Mouse (Mus musculus) CH12.LX (cell line): ENCODE measurements at regions not wholly inside any gene's neighbourhood (a gene's known extent, or its start where the extent isn't known, plus 50 kb on each side); places are given as distances from the start of the nearest gene placed in this dataset.

Source experiments
- DNase-seq: peaks from one replicate; pipeline ENCODE4 v3.0.0-alpha.2; 2013; ENCODE audit errors: extremely low read depth
- H3K27ac ChIP-seq: 2 replicates; pipeline ENCODE4 v1.5.1; 2012; ENCODE audit warnings: low read depth, mild to moderate bottlenecking, control low read depth, moderate library complexity; ENCODE audit not compliant: insufficient read depth
- H3K27me3 ChIP-seq: replicated peaks from 2 replicates; pipeline ENCODE3; 2012; ENCODE audit warnings: inconsistent platforms
- H3K36me3 ChIP-seq, 2 experiments: replicated peaks in 1 of 2; 2 replicates each; pipeline versions ENCODE3 to v1.6.1; 2012; ENCODE audit warnings: inconsistent platforms in 1 of 2, low read length in 1 of 2, mild to moderate bottlenecking in 1 of 2, mixed read lengths in 1 of 2, moderate library complexity in 1 of 2; ENCODE audit not compliant: control insufficient read depth in 1 of 2, insufficient read depth in 1 of 2
- H3K4me1 ChIP-seq, 2 experiments: 2 replicates each; pipeline ENCODE4 v1.6.1; 2012; ENCODE audit warnings: inconsistent platforms in 1 of 2, moderate library complexity in 1 of 2; ENCODE audit not compliant: insufficient read depth in 2 of 2, control insufficient read depth in 1 of 2
- H3K4me2 ChIP-seq: 2 replicates; pipeline ENCODE4 v1.6.1; 2012; ENCODE audit warnings: low read depth, mild to moderate bottlenecking, control low read depth; ENCODE audit not compliant: poor library complexity, insufficient read depth, severe bottlenecking
- H3K4me3 ChIP-seq, 3 experiments: fragments of 150-350 bp in 1 of 3; sonication (generic) in 1 of 3; replicated peaks in 1 of 3; 2 replicates each; pipeline versions ENCODE3 to v1.5.1; 2011 to 2012; ENCODE audit warnings: low read depth in 2 of 3, low read length in 2 of 3, mild to moderate bottlenecking in 2 of 3, moderate library complexity in 2 of 3, control low read depth in 1 of 3, improper control_type of control experiment in 1 of 3, inconsistent platforms in 1 of 3, mixed read lengths in 1 of 3; ENCODE audit not compliant: poor library complexity in 1 of 3
- H3K79me2 ChIP-seq: replicated peaks from 2 replicates; pipeline ENCODE4 v1.6.1; 2012; ENCODE audit warnings: mild to moderate bottlenecking, moderate library complexity; ENCODE audit not compliant: control insufficient read depth, poor library complexity, insufficient read depth, severe bottlenecking; ENCODE audit errors: extremely low read depth
- H3K9ac ChIP-seq: 2 replicates; pipeline ENCODE4 v1.6.1; 2012; ENCODE audit warnings: low read depth, mild to moderate bottlenecking, control low read depth, moderate library complexity; ENCODE audit not compliant: insufficient read depth
- H3K9me3 ChIP-seq: replicated peaks from 2 replicates; pipeline ENCODE3; 2012; ENCODE audit warnings: low read length, inconsistent platforms, mixed read lengths
- BHLHE40 ChIP-seq: IDR thresholded peaks from 2 replicates; pipeline ENCODE4 v1.6.1; 2011; ENCODE audit warnings: mild to moderate bottlenecking, low read depth, low read length, improper control_type of control experiment
- CHD1 ChIP-seq: IDR thresholded peaks from 2 replicates; pipeline ENCODE4 v1.6.1; 2012; ENCODE audit warnings: low read depth, low read length, improper control_type of control experiment, inconsistent platforms
- CHD2 ChIP-seq: IDR thresholded peaks from 2 replicates; pipeline ENCODE4 v1.6.1; 2011; ENCODE audit warnings: low read length, improper control_type of control experiment
- ELF1 ChIP-seq: IDR thresholded peaks from 2 replicates; pipeline ENCODE4 v1.6.1; 2014; ENCODE audit warnings: low read depth, mild to moderate bottlenecking, inconsistent platforms, low read length, improper control_type of control experiment
- EP300 ChIP-seq: IDR thresholded peaks from 2 replicates; pipeline ENCODE4 v1.6.1; 2011; ENCODE audit warnings: low read length, improper control_type of control experiment
- HCFC1 ChIP-seq: IDR thresholded peaks from 2 replicates; pipeline ENCODE4 v1.6.1; 2012; ENCODE audit warnings: low read depth, mild to moderate bottlenecking, inconsistent platforms, low read length, improper control_type of control experiment
- IRF4 ChIP-seq: IDR thresholded peaks from 2 replicates; pipeline ENCODE4 v1.6.1; 2014; ENCODE audit warnings: low read depth, mild to moderate bottlenecking, inconsistent platforms, low read length, improper control_type of control experiment
- MAFK ChIP-seq: IDR thresholded peaks from 2 replicates; pipeline ENCODE4 v1.6.1; 2011; ENCODE audit warnings: low read length, improper control_type of control experiment; ENCODE audit not compliant: insufficient replicate concordance
- MAX ChIP-seq: IDR thresholded peaks from 2 replicates; pipeline ENCODE4 v1.6.1; 2011; ENCODE audit warnings: low read length, improper control_type of control experiment
- MAZ ChIP-seq: IDR thresholded peaks from 2 replicates; pipeline ENCODE4 v1.6.1; 2012; ENCODE audit warnings: low read depth, mild to moderate bottlenecking, inconsistent platforms, low read length, improper control_type of control experiment, moderate library complexity
- MYC ChIP-seq: IDR thresholded peaks from 2 replicates; pipeline ENCODE4 v1.6.1; 2011; ENCODE audit warnings: low read depth, mild to moderate bottlenecking, improper control_type of control experiment, low read length
- NELFE ChIP-seq: IDR thresholded peaks from 2 replicates; pipeline ENCODE4 v1.6.1; 2011; ENCODE audit warnings: low read depth, low read length, improper control_type of control experiment
- PAX5 ChIP-seq: IDR thresholded peaks from 2 replicates; pipeline ENCODE4 v1.6.1; 2012; ENCODE audit warnings: low read length, inconsistent platforms, mixed read lengths
- POLR2A ChIP-seq: IDR thresholded peaks from 2 replicates; pipeline ENCODE4 v1.6.1; 2011; ENCODE audit warnings: low read depth, mild to moderate bottlenecking, improper control_type of control experiment, low read length
- RAD21 ChIP-seq: IDR thresholded peaks from 2 replicates; pipeline ENCODE4 v1.6.1; 2011; ENCODE audit warnings: low read depth, mild to moderate bottlenecking, low read length, improper control_type of control experiment, moderate library complexity
- SMC3 ChIP-seq: IDR thresholded peaks from 2 replicates; pipeline ENCODE4 v1.6.1; 2011; ENCODE audit warnings: low read depth, low read length, improper control_type of control experiment
- TBP ChIP-seq: conservative IDR thresholded peaks from 2 replicates; pipeline ENCODE4 v1.6.1; 2011; ENCODE audit warnings: low read depth, low read length, improper control_type of control experiment
- TCF12 ChIP-seq: IDR thresholded peaks from 2 replicates; pipeline ENCODE4 v1.6.1; 2014; ENCODE audit warnings: low read depth, mild to moderate bottlenecking, inconsistent platforms, low read length, improper control_type of control experiment
- USF2 ChIP-seq: conservative IDR thresholded peaks from 2 replicates; pipeline ENCODE4 v1.6.1; 2011; ENCODE audit warnings: low read depth, low read length, improper control_type of control experiment
- ZC3H11A ChIP-seq: IDR thresholded peaks from 2 replicates; pipeline ENCODE4 v1.6.1; 2012; ENCODE audit warnings: low read depth, mild to moderate bottlenecking, inconsistent platforms, low read length, improper control_type of control experiment
- ZMIZ1 ChIP-seq: IDR thresholded peaks from 2 replicates; pipeline ENCODE4 v1.6.1; 2012; ENCODE audit warnings: low read depth, mild to moderate bottlenecking, inconsistent platforms, low read length, improper control_type of control experiment
- dilution Hi-C: fragments of 300-500 bp; cut with MboI; formaldehyde crosslinking; loops from 2 replicates; pipeline ENCODE4 v1.14.3; 2020; ENCODE audit warnings: low sequenced_read_pairs; ENCODE audit not compliant: extremely low pct_unique_long_range_greater_than_20kb, extremely low pct_ligation_motif_present
- in situ Hi-C: fragments of 300-500 bp; cut with MboI; formaldehyde crosslinking; loops from 3 replicates; pipeline ENCODE4 v1.14.3; 2019; ENCODE audit warnings: low sequenced_read_pairs, low pct_ligation_motif_present, low pct_unique_long_range_greater_than_20kb, mixed read lengths

GRCm38 (mm10) chr11:93808431-93808830 is 77.1 kb downstream of the Utp18 start:
- H3K27me3 ChIP-seq: peaks cover 38% of the 10 kb centered on the region
- no peak overlapping the region for H3K27ac ChIP-seq
- no peak overlapping the region for H3K4me2 ChIP-seq
- no peaks in the 10 kb centered on the region for H3K79me2 ChIP-seq
- no peaks in the 10 kb centered on the region for H3K36me3 ChIP-seq
- H3K9ac ChIP-seq: no peak overlapping the region
- H3K4me3 ChIP-seq: no peak overlapping the region
- H3K4me1 ChIP-seq: no peaks in the 10 kb centered on the region
- dilution Hi-C loops: no loop called here
- no peak for DNase-seq
- TF ChIP-seq USF2: no peak
- no peak for TF ChIP-seq RAD21
- TF ChIP-seq BHLHE40: no peak
- no peaks in the 10 kb centered on the region for H3K9me3 ChIP-seq
- in situ Hi-C loops: loop anchor here (25.0 kb wide), 1 partner anchor 296 kb away; no protein-coding TSS in a partner anchor

GRCm38 (mm10) chr11:93807205-93807604 is 78.4 kb downstream of the Utp18 start:
- peaks cover 41% of the 10 kb centered on the region for H3K27me3 ChIP-seq
- H3K9me3 ChIP-seq: no peaks in the 10 kb centered on the region
- TF ChIP-seq TBP (no peak), SMC3 (no peak), ELF1 (no peak), MAZ (no peak), TCF12 (no peak), MAX (no peak), POLR2A (no peak), USF2 (no peak), IRF4 (no peak), HCFC1 (no peak), PAX5 (no peak), MYC (no peak), MAFK (no peak), EP300 (no peak), CHD1 (no peak), NELFE (no peak), ZC3H11A (no peak), ZMIZ1 (no peak), CHD2 (no peak)
- no peak for DNase-seq
- no peak overlapping the region for H3K4me3 ChIP-seq
- dilution Hi-C loops (no loop called here), in situ Hi-C loops (loop anchor here (25.0 kb wide), 1 partner anchor 295 kb away; no protein-coding TSS in a partner anchor)
- no peak overlapping the region for H3K9ac ChIP-seq
- H3K4me1 ChIP-seq: no peaks in the 10 kb centered on the region
- H3K27ac ChIP-seq: no peak overlapping the region
- H3K36me3 ChIP-seq: no peaks in the 10 kb centered on the region
- no peaks in the 10 kb centered on the region for H3K79me2 ChIP-seq
- no peak overlapping the region for H3K4me2 ChIP-seq
